Mouse (Mus musculus) retina, postnatal 7 days (tissue): ENCODE results near the gene Sec14l4.
A peak's percentile ranks its signal among the peaks of the same experiment; 100 is the strongest.
"Not testable (repeated sequence)": the region's sequence is repeated elsewhere in the genome, so short reads cannot be mapped to it uniquely, and the experiment has no call there.

Experiments used
- DNase-seq: peaks from one replicate; pipeline ENCODE4 v3.0.0-alpha.2; 2012; ENCODE audit warnings: low read depth, low spot score

Sec14l4 gene

GRCm38 (mm10) chr11:4031126-4031941, at the start of gene Sec14l4:
TSS of gene Sec14l4 (plus strand) at chr11:4031462.
- no peak for DNase-seq

GRCm38 (mm10) chr11:3981536-3981935, 49.7 kb upstream of the Sec14l4 start:
- no peak for DNase-seq

GRCm38 (mm10) chr11:3982275-3983209, 48.7 kb upstream of the Sec14l4 start:
- DNase-seq: no peak

- DNase-seq: no peak
Observed at GRCm38 (mm10) chr11:3983291-3983862, 47.9 kb upstream of the Sec14l4 start, which contains the start of gene Gal3st1. TSS of gene Gal3st1 (plus strand) at chr11:3983636.

GRCm38 (mm10) chr11:3983863-3984745, 47.2 kb upstream of the Sec14l4 start:
- no peak for DNase-seq

- DNase-seq: no peak
Observed at GRCm38 (mm10) chr11:3989748-3990147, 41.5 kb upstream of the Sec14l4 start.

- DNase-seq: no peak
Observed at GRCm38 (mm10) chr11:3993132-3993531, 38.1 kb upstream of the Sec14l4 start.

GRCm38 (mm10) chr11:3993914-3994313, 37.3 kb upstream of the Sec14l4 start:
- no peak for DNase-seq

- DNase-seq: no peak
Observed at GRCm38 (mm10) chr11:3995511-3995910, 35.8 kb upstream of the Sec14l4 start.

- no peak for DNase-seq
Observed at GRCm38 (mm10) chr11:3996840-3997239, 34.4 kb upstream of the Sec14l4 start.

GRCm38 (mm10) chr11:3997978-3998720, 33.1 kb upstream of the Sec14l4 start:
- DNase-seq: no peak

GRCm38 (mm10) chr11:3999547-3999946, 31.7 kb upstream of the Sec14l4 start:
- DNase-seq: no peak

GRCm38 (mm10) chr11:4001603-4002002, 29.7 kb upstream of the Sec14l4 start:
- peak; percentile 62 for DNase-seq

- DNase-seq: no peak
Observed at GRCm38 (mm10) chr11:4005220-4005805, 25.9 kb upstream of the Sec14l4 start.

GRCm38 (mm10) chr11:4006462-4006861, 24.8 kb upstream of the Sec14l4 start:
- DNase-seq: no peak

GRCm38 (mm10) chr11:4012616-4013015, 18.6 kb upstream of the Sec14l4 start:
- DNase-seq: no peak

- not testable (repeated sequence) for DNase-seq
Observed at GRCm38 (mm10) chr11:4015796-4016195, 15.5 kb upstream of the Sec14l4 start.

- not testable (repeated sequence) for DNase-seq
Observed at GRCm38 (mm10) chr11:4022111-4022510, 9.2 kb upstream of the Sec14l4 start.

- no peak for DNase-seq
Observed at GRCm38 (mm10) chr11:4023321-4023720, 7.9 kb upstream of the Sec14l4 start.

- DNase-seq: no peak
Observed at GRCm38 (mm10) chr11:4027066-4027465, 4.2 kb upstream of the Sec14l4 start.
